Mouse (Mus musculus) lung, adult 2 months (tissue): ENCODE data around the gene Tln2.

ENCODE experiments used
- CTCF ChIP-seq: fragments of 200-500 bp; IDR thresholded peaks from 2 replicates; pipeline ENCODE4 v1.5.1; 2011; ENCODE audit warnings: mild to moderate bottlenecking, low read length, control low read depth; ENCODE audit not compliant: insufficient read depth
- POLR2A ChIP-seq: fragments of 200-500 bp; IDR thresholded peaks from 2 replicates; pipeline ENCODE4 v1.6.1; 2011; ENCODE audit warnings: low read depth, mild to moderate bottlenecking, control low read depth, low read length, borderline replicate concordance; ENCODE audit errors: extremely low read depth

DNA sequence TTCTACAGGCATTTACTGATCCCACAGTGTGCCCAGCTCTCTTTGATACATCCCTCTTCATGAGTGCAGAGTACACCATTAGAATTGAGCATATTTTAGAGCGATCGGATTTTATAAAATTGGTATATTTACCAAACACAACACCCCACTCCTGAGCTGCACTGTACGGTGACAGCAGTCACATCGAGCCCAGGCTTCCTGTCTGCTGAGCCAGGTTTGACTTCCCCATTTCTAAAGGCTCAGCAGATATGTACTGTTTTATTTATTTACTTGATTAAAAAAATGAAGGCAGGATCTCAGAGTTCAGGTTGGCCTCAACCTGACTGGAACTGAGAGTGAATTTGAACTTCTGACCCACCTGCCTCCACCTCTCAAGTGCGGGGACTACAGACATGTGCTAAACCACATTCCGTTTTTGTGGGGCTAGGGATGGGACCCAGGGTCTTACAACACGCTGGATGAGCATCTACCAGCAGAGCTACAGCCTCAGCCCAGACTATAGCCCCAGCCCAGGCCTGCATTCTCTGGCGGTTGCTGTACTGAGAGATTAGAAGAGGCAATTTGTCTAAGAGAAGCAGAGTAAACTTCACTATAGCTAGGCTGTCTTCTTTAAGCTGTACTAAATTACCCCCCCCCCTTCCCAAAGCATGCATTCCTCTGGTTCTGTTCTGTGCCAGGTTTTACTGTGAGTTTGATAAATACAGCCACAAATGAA lies 292.1 kb downstream of the Tln2 start:
- no peak for TF ChIP-seq CTCF
- no peak for TF ChIP-seq POLR2A
